Mouse (Mus musculus): Measurements from ENCODE around the gene Plekhs1.

Gene Plekhs1

DNA sequence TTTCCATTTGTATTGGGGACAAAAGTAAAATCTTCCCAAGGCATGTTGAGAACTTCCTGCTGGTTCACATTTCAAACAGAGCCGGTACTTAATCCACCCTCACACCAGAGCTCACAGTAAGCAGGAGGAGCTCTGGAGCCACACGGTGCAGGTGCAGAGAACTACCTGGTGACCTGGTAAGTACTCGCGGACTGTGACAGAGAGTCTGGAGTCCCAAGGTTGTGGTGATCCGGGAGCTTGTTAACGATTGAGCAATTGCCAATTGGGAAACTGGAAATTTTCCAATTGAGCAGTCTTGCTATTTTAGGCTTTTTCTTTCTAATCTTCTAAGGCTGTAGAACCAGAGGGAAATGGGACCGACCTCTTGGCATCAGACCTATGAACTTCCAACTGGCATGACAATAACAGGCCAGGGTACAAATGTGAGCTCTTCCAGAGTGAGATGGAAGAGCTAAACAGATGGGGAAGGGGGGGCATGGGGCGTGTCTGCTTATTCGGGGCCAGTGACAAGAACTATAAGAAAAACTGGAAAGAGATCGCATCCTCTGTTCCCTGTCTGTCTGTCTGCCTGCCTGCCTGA, at the start of gene Plekhs1:
TSS of gene Plekhs1 (plus strand) at position 119 of the 580 bp plus-strand sequence.
- no peak for DNase-seq

GRCm38 (mm10) chr19:56418404-56418803, 43.0 kb upstream of the Plekhs1 start:
- DNase-seq, result no peak

DNA sequence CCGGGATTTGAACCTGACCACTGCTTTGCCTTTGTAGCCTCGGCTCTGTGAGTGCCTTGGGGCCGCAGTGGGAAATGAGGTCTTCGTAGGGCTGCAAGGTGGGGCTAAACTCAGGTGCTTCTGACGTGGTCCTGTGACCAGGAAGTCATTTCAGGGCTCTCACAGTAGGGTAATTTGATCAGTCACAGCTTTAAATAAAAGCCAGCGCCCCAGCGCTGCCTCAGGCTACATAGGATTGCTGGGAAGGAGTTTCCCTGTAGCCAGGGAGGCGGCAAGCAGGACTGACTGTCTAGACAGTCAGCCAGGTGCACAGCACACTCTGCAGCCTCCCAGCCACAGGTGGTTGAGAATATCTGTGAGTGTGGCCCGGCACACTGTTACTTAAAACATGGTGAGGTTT, 42.0 kb upstream of the Plekhs1 start:
- no peak for DNase-seq

GRCm38 (mm10) chr19:56420345-56420744, 41.1 kb upstream of the Plekhs1 start:
- no peak for DNase-seq

DNA sequence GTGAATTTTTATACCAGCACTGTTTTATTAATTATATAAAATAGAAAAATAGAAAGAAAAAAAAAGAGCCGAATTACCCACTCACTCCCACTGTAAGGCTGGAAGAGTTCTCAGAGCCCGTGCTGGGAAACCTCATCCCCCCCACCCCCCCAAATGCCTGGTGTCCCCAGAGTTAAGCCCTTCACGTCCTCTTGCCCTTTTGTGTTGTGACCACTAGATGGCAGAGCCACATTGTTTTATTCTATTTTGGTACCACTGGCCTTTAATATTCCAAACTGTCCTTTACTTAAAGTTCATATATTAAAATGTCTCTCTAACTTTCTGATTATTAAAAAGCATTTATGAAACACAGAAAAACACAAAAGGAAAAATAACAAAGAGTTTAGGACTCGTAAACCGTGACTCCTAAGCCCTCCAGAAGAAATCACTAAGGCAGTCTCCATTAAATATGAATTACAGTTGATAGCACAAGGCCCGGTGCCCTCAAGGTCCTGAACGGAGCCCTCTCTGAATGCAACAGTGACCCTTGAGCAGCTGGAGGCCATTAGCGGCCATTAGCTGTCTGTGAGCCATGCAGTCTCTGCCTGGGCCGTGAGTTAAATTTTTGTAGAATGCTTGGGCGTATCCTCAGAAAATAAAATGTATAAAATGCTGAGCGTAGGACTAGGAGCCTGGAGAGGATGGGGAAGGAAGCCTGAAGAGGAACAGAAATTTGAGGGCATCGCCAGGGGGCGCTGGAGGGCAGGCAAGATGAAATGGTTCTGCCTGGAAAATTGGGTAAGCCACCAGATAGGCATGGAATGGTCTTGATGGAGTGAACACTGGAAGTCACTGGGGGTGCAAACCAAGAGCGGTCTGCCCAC, 38.7 kb upstream of the Plekhs1 start:
- DNase-seq, result peak; percentile 88 to 90

GRCm38 (mm10) chr19:56423370-56423769, 38.1 kb upstream of the Plekhs1 start:
- DNase-seq, result no peak

- DNase-seq, result no peak
Measured at GRCm38 (mm10) chr19:56424606-56425395, 36.6 kb upstream of the Plekhs1 start.

DNA sequence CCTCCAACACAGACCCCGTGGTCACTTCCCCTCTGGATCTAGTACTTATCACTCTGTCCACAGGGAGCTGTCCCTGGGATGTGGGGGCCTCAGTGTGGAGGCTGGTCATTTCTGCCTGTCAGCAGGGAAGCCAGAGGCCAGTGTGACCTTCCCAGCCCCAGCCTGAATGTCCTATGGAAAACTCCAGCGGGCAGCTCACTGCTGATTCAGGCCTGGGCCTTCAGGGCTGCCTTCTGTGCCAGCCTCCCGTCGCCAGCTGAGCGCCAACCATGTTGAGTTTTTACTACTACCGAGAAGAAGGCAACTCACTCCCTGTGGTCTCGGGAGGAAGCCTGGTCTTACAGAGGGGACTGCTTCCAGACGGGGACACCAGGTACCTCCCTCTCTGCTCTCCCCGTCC, 35.9 kb upstream of the Plekhs1 start:
- no peak for DNase-seq

- no peak for DNase-seq
Measured at GRCm38 (mm10) chr19:56430369-56430768, 31.1 kb upstream of the Plekhs1 start.

DNA sequence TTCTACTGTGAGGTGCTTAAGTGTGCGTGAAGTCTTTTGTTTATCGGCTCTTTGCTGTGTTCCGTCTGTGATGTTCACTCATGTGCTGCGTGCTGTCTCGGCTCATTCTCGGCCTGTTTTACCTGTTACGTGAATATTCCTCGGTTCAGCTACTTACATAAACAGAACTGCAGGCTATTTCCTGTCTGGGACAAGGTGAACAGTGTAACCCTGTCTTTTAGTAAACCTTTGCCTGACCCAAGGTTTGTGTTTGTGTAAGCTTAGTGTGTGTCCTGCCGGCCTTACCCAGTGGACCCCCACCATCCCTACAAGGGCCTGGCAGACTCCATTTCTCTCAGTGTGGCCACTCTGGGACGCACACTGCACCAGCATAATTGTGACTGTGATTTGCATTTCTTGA, 28.7 kb upstream of the Plekhs1 start:
- DNase-seq, result no peak

GRCm38 (mm10) chr19:56433581-56433980, 27.9 kb upstream of the Plekhs1 start:
- DNase-seq, result no peak

GRCm38 (mm10) chr19:56436380-56436779, 25.1 kb upstream of the Plekhs1 start:
- DNase-seq, result peak; percentile 42 to 49

DNA sequence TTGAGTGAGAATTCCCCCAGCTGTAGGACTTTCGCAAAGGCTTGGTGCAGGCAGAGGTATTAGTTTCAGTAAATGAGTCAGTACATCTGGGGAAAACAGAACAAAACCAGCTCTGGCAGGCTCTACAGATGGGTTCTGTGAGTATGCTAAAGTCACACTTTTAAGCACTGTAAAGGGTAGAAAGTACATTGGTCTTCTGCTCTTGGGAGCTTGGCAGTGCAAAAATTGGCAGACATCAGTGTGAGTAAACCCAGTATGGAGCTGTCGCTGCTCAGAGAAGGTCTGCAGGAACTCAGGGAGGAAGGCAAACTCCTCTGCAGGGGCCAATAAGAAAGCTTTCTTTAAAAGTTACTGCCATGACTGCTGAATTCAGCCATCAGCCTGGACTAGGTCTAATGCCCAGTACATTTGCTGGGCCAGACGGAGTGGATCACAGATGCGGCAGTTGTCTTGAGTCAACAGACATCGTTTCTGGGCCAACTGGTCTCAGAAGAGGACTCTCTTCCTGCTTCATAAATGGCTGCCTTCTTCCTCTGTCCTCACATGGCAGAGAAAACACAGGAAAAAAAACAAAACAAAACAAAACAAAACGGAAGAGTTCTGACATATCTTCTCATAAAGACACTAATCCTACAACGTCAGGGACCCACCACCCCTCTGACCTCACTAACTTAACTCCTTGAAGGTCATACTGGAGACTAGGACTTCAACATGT, 22.9 kb upstream of the Plekhs1 start:
- no peak for DNase-seq

GRCm38 (mm10) chr19:56439072-56439434, 22.4 kb upstream of the Plekhs1 start:
- DNase-seq, result no peak

- no peak for DNase-seq
Measured at GRCm38 (mm10) chr19:56443445-56443844, 18.0 kb upstream of the Plekhs1 start.

DNA sequence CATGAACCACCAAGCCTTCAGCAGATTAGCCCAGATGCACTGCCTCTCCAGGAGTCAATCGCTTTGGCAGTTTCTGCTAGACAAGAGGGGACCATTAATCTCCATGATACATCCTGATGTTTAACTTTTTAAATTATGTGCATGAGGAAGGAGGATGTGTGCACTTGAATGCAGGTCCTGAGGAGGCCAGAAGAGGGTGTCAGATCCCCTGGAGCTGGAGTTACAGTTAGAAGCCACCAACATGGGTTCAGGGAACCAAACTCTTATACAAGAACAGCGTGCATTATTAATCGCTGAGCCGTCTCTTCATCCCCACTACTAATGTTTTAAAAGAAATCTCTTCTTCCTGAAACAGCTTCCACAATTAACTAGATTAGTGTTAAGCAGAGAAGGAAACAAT, 12.7 kb upstream of the Plekhs1 start:
- DNase-seq, result no peak

DNA sequence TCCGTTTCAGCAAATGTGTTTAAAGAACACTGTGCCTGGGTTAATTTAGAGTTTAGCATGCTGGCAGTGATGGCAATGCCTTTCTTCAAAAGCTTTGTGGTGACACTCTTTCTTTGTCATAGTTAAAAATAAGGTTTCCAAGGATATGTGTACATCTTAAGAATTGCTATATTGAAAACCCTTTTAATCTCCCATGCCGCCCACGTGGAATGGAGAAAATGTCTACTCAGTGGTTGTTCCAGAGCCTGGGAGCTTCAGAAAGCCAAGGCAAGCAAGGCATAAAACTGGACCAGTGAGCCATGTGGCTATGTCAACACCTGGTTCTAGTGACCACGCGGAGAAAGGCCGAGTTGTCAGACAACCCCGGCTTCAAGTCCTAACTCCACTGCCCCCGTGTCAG, 11.9 kb upstream of the Plekhs1 start:
- DNase-seq, result no peak

DNA sequence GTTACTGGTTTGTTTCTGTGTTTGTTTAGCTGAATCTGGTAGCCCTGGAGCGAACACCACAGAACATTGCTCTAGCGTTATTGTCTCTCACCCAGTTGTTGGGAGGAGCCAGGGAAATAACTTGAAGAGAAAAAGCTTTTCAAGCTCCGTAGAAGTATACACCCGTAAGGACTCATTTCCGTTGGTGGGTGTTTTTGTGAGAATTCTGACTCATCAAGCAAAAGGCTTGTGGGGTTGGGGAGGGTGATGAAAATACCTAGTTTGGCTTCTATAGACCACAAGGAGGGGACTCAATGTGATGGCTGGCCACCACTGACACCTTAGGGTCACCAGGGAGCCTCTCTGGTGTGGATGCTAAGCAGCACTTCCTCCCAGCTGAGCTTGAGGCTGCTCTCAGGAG, 10.5 kb upstream of the Plekhs1 start:
- DNase-seq, result no peak

GRCm38 (mm10) chr19:56451867-56452266, 9.6 kb upstream of the Plekhs1 start:
- DNase-seq, result no peak

- DNase-seq, result no peak
Measured at GRCm38 (mm10) chr19:56452421-56452820, 9.0 kb upstream of the Plekhs1 start.

- no peak for DNase-seq
Measured at GRCm38 (mm10) chr19:56454862-56455261, 6.6 kb upstream of the Plekhs1 start.

GRCm38 (mm10) chr19:56455369-56455768, 6.1 kb upstream of the Plekhs1 start:
- peak; percentile 49 to 59 for DNase-seq

DNA sequence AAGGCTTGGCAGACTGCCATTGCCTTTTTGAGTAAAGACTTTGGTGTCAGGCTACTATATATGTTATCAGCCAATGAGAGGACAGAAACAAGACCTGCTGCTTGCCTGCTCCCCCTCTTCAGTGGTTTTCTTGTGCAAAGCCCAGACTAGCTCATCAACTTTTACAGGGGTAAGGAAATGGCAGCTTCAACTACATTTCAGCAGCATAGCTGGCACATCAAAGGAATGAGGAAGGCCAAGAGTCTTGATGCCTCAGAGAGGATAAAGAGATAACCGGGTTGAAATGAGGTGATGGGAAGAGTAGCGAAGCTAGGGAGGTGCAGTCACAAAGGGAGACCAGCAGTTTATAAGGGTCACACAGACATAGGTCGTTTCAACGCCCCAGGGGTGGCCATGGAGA, 3.9 kb upstream of the Plekhs1 start:
- DNase-seq, result no peak

Measured in cerebellum, postnatal 36 days (tissue).